Mouse (Mus musculus) ES-Bruce4 (cell line): ENCODE results near the gene Rab3gap1.

Experiments used
- CTCF ChIP-seq: IDR thresholded peaks from one replicate; pipeline ENCODE4 v1.8.1; 2011; ENCODE audit warnings: low read depth, low read length
- POLR2A ChIP-seq: IDR thresholded peaks from one replicate; pipeline ENCODE4 v1.8.1; 2011; ENCODE audit warnings: low read length; ENCODE audit not compliant: insufficient read depth

DNA sequence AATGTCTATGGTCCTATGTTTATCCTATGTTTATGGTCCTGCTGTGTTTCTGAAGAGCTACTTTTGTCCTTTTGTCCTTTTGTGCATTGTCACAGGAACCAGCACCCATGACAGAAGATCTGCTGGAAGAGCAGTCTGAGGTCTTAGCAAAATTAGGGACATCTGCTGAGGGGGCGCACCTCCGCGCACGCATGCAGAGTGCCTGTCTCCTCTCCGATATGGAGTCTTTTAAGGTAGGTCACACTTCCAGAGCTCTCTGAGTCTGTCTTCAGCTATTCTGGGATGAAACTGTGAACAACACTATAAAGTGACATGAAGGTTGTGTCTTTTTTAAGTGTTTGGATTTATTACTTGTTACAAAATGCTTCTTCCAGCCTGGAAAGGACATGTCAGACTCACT lies 65.7 kb downstream of the Rab3gap1 start:
- no peak for TF ChIP-seq POLR2A
- no peak for TF ChIP-seq CTCF
